Mouse (Mus musculus): ENCODE data around the gene Tmem240. TPM values are rescaled to one million over a fixed set of nuclear protein-coding genes. Genes with fewer than 3 reads are reported as not detected.
A peak's percentile ranks its signal among the peaks of the same experiment; 100 is the strongest.

The Tmem240 gene
- polyA plus RNA-seq, 1 experiment from 2014 or later = 0.79 TPM

DNA sequence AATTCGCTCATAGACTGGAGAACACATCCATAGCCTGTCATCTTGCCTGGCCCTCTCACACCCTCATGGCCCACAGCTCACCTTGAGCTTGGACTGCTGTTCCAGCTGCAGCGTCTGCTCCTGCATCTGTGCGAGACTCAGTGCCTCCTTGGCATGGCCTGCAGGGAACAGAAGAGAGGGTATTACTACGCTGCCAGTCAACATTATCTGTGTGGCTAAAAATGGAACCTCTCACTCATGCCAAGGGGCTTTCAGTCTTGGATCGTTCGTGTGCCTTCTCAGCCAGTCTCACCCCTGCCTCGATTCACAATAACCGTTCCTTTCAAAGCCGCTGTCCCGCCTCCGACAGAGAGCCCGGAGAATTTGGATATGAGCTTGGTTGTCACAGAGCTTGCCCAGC is 22.4 kb downstream of the Tmem240 start:
- H3K27me3 ChIP-seq (ENCODE audit: control insufficient read depth, insufficient read depth, low read length) = no peaks in the 10 kb centered on the region
- H3K4me2 ChIP-seq (ENCODE audit: low read depth, severe bottlenecking) = no peak overlapping the region
- ATAC-seq (ENCODE audit: insufficient number of reproducible peaks, low FRiP score, low TSS enrichment, low read depth) (no peak), DNase-seq (ENCODE audit: low spot score) (no peak)
- WGBS = 95% methylated on average over 12 of the region's 12 CpGs
- H3K27ac ChIP-seq (replicated peaks; ENCODE audit: low read depth, low read length) = no peak overlapping the region
- no peak overlapping the region for H3K9ac ChIP-seq (ENCODE audit: low read length)
- no peak overlapping the region for H3K4me3 ChIP-seq (ENCODE audit: low read depth, low read length)
- H3K36me3 ChIP-seq (ENCODE audit: control insufficient read depth, insufficient read depth, low read length) = peaks cover 20% of the 10 kb centered on the region
- H3K9me3 ChIP-seq (ENCODE audit: control insufficient read depth, low read length) = no peaks in the 10 kb centered on the region
- H3K4me1 ChIP-seq (ENCODE audit: control insufficient read depth, insufficient read depth, low read length) = peaks cover 12% of the 10 kb centered on the region

DNA sequence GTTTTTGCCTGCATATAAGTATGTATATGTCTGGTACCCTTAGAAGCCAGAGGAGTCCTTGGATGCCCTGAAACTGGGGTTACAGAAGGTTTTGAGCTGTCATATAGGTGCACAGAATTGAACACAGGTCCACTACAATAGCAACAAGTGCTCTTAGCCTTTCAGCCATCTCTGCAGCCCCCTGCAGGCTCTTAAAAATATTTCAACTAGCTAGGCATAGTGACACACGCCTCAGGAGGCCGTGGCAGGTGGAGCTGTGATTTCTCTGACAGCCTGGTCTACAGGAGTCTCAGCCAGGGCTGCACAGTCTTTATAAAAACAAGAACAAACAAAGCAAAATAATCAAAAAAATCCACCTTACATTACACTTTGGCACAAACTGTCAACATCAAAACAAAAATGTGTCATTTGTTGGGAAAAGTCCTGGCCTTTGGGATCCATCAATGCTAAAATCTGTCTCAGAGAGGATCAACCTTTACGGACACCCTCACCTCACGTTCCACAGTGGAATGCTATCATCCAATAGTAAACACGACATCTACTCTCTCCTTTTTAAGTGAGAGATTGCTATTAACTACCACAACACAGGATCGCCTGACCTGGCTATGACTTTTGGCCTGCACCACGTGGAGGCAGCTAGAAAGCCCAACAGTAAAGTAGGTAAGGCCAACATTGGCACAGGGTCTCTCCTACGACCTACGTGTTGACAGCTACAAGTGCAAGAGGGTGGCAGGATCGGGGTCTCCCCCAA is 25.4 kb downstream of the Tmem240 start:
- peak overlapping the region; percentile 71 for H3K9ac ChIP-seq (ENCODE audit: low read length)
- no peak overlapping the region for H3K27ac ChIP-seq (replicated peaks; ENCODE audit: low read depth, low read length)
- DNase-seq (ENCODE audit: low spot score) (no peak), ATAC-seq (ENCODE audit: insufficient number of reproducible peaks, low FRiP score, low TSS enrichment, low read depth) (0 out of 2 replicates have a peak, but pooled peaks have one; percentile 15)
- peaks cover 11% of the 10 kb centered on the region for H3K36me3 ChIP-seq (ENCODE audit: control insufficient read depth, insufficient read depth, low read length)
- peak overlapping the region; percentile 89 for H3K4me3 ChIP-seq (ENCODE audit: low read depth, low read length)
- peak overlapping the region; percentile 85 for H3K4me2 ChIP-seq (ENCODE audit: low read depth, severe bottlenecking)
- peaks cover 12% of the 10 kb centered on the region for H3K4me1 ChIP-seq (ENCODE audit: control insufficient read depth, insufficient read depth, low read length)
- WGBS = 3% methylated on average over 10 of the region's 10 CpGs
- no peaks in the 10 kb centered on the region for H3K9me3 ChIP-seq (ENCODE audit: control insufficient read depth, low read length)
- H3K27me3 ChIP-seq (ENCODE audit: control insufficient read depth, insufficient read depth, low read length) = no peaks in the 10 kb centered on the region

DNA sequence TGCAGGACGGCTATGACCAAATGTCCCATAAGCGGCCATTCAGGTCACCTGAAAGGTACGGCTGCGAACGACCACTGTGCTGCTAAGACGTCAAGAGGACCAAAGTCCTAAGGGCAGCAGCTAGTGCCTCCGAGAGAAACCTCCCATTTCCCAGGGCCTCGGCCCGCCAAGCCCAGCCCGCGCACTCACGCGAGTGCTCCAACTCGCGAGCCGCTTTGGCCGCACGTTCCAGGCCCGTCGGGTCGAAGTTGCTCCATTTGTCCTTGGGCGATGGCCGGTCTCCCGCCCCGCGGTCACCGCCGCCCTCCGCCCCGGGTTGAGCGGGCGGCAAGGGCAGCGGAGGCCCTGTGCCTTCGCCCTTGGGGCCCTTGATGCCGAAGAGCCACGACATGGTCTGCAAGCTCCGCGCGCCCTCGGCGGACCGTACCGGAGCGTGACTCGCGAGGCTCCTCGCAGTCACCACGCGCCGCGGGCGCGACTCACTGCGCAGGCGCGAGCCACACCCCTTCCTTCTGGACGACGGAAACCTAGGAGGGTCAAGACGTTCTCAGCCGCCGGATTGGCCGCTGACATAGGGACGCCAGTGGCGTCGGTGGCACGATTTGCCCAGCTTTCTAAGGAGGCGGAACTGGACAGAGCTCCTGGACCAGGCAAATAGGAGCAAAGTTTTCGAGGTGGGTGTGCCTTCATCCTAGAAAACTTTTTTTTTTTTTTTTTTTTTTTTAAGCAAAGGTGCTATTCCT is 26.2 kb downstream of the Tmem240 start, which contains the start of gene Atad3a:
Gene Atad3a (minus strand): TSS at position 481 of the 743 bp plus-strand sequence.
- peak; percentile 97 for DNase-seq (ENCODE audit: low spot score)
- Histone ChIP-seq H3K9ac (ENCODE audit: low read length) (peak within 1 kb of the TSS; percentile 78), H3K27me3 (ENCODE audit: control insufficient read depth, insufficient read depth, low read length) (no peaks in the 10 kb centered on the region), H3K4me3 (ENCODE audit: low read depth, low read length) (peak within 1 kb of the TSS; percentile 89), H3K9me3 (ENCODE audit: control insufficient read depth, low read length) (no peaks in the 10 kb centered on the region), H3K4me1 (ENCODE audit: control insufficient read depth, insufficient read depth, low read length) (peaks cover 12% of the 10 kb centered on the region), H3K4me2 (ENCODE audit: low read depth, severe bottlenecking) (peak within 1 kb of the TSS; percentile 85), H3K36me3 (ENCODE audit: control insufficient read depth, insufficient read depth, low read length) (peaks cover 7% of the 10 kb centered on the region), H3K27ac (replicated peaks; ENCODE audit: low read depth, low read length) (no peak within 1 kb of the TSS)
- ATAC-seq (ENCODE audit: insufficient number of reproducible peaks, low FRiP score, low TSS enrichment, low read depth) = peak; percentile 96
- under 1% methylated on average over 68 of the region's 68 CpGs for WGBS

DNA sequence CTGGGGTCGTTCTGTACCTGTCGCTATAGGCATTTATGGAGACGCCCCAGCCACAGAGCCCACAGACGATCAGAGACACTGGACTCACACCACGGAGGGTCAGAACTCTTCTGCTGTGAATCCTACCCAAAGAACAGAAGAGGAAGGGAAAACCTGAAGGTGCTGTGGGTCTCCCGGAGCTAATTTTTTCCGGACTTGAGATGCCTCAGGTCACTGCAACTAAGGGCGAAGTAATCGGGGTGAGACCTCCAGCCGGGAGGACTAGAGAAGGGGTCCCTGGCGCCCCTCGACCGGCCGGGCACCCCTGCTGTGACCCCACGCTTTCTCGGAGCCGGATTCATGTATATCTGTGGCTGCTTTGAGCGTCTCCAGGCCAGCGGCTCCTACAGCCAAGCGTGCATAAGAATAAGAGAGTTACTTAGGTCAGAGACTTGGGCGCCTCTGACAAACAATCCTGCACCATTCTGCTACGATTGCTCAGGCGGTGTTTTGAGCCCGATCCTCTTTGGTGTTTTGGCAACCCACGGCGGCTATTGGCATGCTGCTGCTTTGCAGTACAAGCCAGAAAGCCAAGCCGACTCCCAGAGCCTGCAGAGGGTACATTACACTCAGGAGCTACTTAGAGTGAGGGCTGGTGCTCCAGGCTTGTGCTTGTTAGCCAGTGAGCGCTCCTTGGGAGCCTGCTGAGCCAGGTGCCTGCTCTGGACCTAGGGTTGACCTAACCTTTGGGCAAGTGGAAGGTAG is 26.9 kb downstream of the Tmem240 start:
- DNase-seq (ENCODE audit: low spot score) = no peak
- Histone ChIP-seq H3K27ac (replicated peaks; ENCODE audit: low read depth, low read length) (no peak overlapping the region), H3K9me3 (ENCODE audit: control insufficient read depth, low read length) (no peaks in the 10 kb centered on the region), H3K27me3 (ENCODE audit: control insufficient read depth, insufficient read depth, low read length) (no peaks in the 10 kb centered on the region), H3K36me3 (ENCODE audit: control insufficient read depth, insufficient read depth, low read length) (peaks cover 3% of the 10 kb centered on the region; the same call in 1 of the 2 replicates), H3K4me1 (ENCODE audit: control insufficient read depth, insufficient read depth, low read length) (peaks cover 12% of the 10 kb centered on the region), H3K4me2 (ENCODE audit: low read depth, severe bottlenecking) (peak overlapping the region; percentile 82), H3K9ac (ENCODE audit: low read length) (peak overlapping the region; percentile 78), H3K4me3 (ENCODE audit: low read depth, low read length) (peak overlapping the region; percentile 89)
- 0 out of 2 replicates have a peak, but pooled peaks have one; percentile 14 for ATAC-seq (ENCODE audit: insufficient number of reproducible peaks, low FRiP score, low TSS enrichment, low read depth)
- 3% methylated on average over 28 of the region's 28 CpGs for WGBS

DNA sequence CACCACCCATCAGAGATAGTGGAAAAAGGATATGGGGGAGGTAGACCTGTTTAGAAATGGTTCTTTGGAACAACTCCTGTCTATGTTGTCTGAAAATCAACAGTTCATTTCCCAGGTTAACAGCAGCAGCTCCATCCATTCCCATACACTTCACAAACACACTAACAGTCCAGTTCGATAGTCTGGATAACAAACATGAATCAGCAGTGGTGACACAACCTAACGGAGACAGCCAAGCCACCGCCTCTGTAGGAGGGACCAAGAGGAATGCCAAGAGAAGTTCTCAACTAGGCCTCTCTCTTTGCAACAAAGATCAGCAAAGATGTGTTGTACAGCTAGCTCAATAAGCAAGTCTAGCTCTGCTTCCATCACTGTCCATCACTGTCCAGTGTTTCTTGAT is 27.8 kb downstream of the Tmem240 start:
- Histone ChIP-seq H3K4me2 (ENCODE audit: low read depth, severe bottlenecking) (no peak overlapping the region), H3K4me3 (ENCODE audit: low read depth, low read length) (no peak overlapping the region), H3K9ac (ENCODE audit: low read length) (no peak overlapping the region)

DNA sequence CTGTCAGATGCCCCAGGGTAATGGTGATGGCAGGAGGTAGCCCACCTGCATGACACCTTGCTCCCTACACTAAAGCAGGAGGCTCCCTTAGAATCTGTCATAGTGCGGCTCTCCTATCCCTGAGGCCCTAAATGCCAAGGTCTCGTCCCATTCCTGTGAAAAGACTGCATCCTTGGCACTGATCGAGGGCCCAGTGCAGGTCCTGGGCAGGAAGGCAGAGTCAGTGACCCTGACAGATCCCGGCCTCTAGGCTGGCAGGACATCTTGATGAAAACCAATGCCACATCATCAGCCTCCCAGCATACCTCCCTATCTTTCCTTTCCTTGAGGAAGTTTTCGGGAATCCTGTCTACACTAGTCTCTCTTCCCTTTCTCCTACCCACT is 34.9 kb downstream of the Tmem240 start:
- Histone ChIP-seq H3K36me3 (ENCODE audit: control insufficient read depth, insufficient read depth, low read length) (no peaks in the 10 kb centered on the region), H3K4me1 (ENCODE audit: control insufficient read depth, insufficient read depth, low read length) (peaks cover 14% of the 10 kb centered on the region; the same call in 1 of the 2 replicates), H3K9ac (ENCODE audit: low read length) (peak overlapping the region; percentile 91), H3K4me3 (ENCODE audit: low read depth, low read length) (peak overlapping the region; percentile 49), H3K4me2 (ENCODE audit: low read depth, severe bottlenecking) (peak overlapping the region; percentile 81), H3K9me3 (ENCODE audit: control insufficient read depth, low read length) (no peaks in the 10 kb centered on the region), H3K27me3 (ENCODE audit: control insufficient read depth, insufficient read depth, low read length) (no peaks in the 10 kb centered on the region), H3K27ac (replicated peaks; ENCODE audit: low read depth, low read length) (0 out of 2 replicates have a peak overlapping the region, but pooled peaks have one; percentile 3)
- WGBS = 64% methylated on average over 5 of the region's 5 CpGs
- ATAC-seq (ENCODE audit: insufficient number of reproducible peaks, low FRiP score, low TSS enrichment, low read depth) (no peak), DNase-seq (ENCODE audit: low spot score) (no peak)

More for the DNA sequence above, 27.8 kb downstream of the Tmem240 start:
- 93% methylated on average over 3 of the region's 3 CpGs for WGBS
- ATAC-seq (ENCODE audit: insufficient number of reproducible peaks, low FRiP score, low TSS enrichment, low read depth) = no peak
- Histone ChIP-seq H3K27ac (replicated peaks; ENCODE audit: low read depth, low read length) (no peak overlapping the region), H3K36me3 (ENCODE audit: control insufficient read depth, insufficient read depth, low read length) (peaks cover 3% of the 10 kb centered on the region; the same call in 1 of the 2 replicates), H3K4me1 (ENCODE audit: control insufficient read depth, insufficient read depth, low read length) (peaks cover 12% of the 10 kb centered on the region), H3K27me3 (ENCODE audit: control insufficient read depth, insufficient read depth, low read length) (no peaks in the 10 kb centered on the region), H3K9me3 (ENCODE audit: control insufficient read depth, low read length) (no peaks in the 10 kb centered on the region)
- no peak for DNase-seq (ENCODE audit: low spot score)

DNA sequence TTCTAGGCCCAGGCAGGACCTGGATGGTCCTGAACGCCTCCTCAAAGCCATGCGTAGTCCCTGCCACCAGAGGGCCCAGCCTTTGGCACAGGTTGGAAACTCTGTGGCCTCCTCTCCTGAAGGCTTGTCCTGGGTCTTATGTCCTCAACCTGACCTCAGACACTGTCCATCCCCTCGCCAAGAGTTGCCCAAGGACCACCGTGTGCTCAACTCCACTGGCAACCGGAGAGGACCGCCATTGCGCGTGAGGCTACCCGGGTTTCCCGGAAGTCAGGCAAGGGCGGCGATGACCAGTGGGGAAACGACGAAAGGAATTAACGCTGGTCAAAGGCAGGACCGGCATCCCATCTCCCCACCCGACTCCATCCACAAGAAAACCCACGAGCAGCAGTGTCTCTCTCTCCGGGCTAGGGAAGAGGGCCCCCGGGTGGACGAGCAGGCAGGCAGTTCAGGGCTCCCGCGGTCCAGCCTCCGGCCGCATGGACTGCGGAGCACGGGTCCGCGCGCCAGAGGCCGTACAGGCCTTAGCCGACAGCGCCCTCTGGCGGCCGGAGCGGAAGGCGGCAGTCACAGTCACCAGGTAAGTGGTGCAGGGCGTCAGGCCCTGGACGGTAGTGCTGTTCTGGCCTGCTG is 35.4 kb downstream of the Tmem240 start:
- Histone ChIP-seq H3K27ac (replicated peaks; ENCODE audit: low read depth, low read length) (0 out of 2 replicates have a peak overlapping the region, but pooled peaks have one; percentile 30), H3K4me1 (ENCODE audit: control insufficient read depth, insufficient read depth, low read length) (peaks cover 19% of the 10 kb centered on the region; the same call in 1 of the 2 replicates), H3K27me3 (ENCODE audit: control insufficient read depth, insufficient read depth, low read length) (no peaks in the 10 kb centered on the region), H3K9ac (ENCODE audit: low read length) (peak overlapping the region; percentile 91), H3K9me3 (ENCODE audit: control insufficient read depth, low read length) (no peaks in the 10 kb centered on the region), H3K4me3 (ENCODE audit: low read depth, low read length) (peak overlapping the region; percentile 49), H3K36me3 (ENCODE audit: control insufficient read depth, insufficient read depth, low read length) (no peaks in the 10 kb centered on the region), H3K4me2 (ENCODE audit: low read depth, severe bottlenecking) (peak overlapping the region; percentile 81)
- under 1% methylated on average over 39 of the region's 39 CpGs for WGBS
- peak; percentile 95 for DNase-seq (ENCODE audit: low spot score)
- peak; percentile 86 for ATAC-seq (ENCODE audit: insufficient number of reproducible peaks, low FRiP score, low TSS enrichment, low read depth)

Measured in limb, embryonic 11.5 days (tissue).